Mouse (Mus musculus) neural tube, embryonic 13.5 days (tissue): ENCODE measurements around the gene Spsb3. TPM values are rescaled to one million over a fixed set of nuclear protein-coding genes. Genes with fewer than 3 reads are reported as not detected.
A peak's percentile ranks its signal among the peaks of the same experiment; 100 is the strongest.

Experiments
- ATAC-seq: fragments of 200-750 bp; cut with Nextera tagmentation; 2 replicates; pipeline ENCODE4 v1.8.0; 2017; ENCODE audit warnings: low read depth, mild to moderate bottlenecking, moderate TSS enrichment, moderate library complexity
- H3K27ac ChIP-seq: fragments of 300-500 bp; sonication (generic); replicated peaks from 2 replicates; pipeline ENCODE4 v1.5.1; 2015; ENCODE audit warnings: moderate library complexity, mild to moderate bottlenecking, inconsistent platforms
- H3K27me3 ChIP-seq: fragments of 300-500 bp; sonication (generic); 2 replicates; pipeline ENCODE4 v1.6.1; 2015; ENCODE audit warnings: mild to moderate bottlenecking, inconsistent platforms
- H3K36me3 ChIP-seq: fragments of 300-500 bp; sonication (generic); 2 replicates; pipeline ENCODE4 v1.6.1; 2015; ENCODE audit warnings: mild to moderate bottlenecking, inconsistent platforms
- H3K4me1 ChIP-seq: fragments of 300-500 bp; sonication (generic); replicated peaks from 2 replicates; pipeline ENCODE4 v1.6.1; 2015; ENCODE audit warnings: inconsistent platforms
- H3K4me2 ChIP-seq: fragments of 300-500 bp; sonication (generic); 2 replicates; pipeline ENCODE4 v1.6.1; 2015; ENCODE audit warnings: inconsistent platforms, mild to moderate bottlenecking, moderate library complexity
- H3K4me3 ChIP-seq: fragments of 300-500 bp; sonication (generic); 2 replicates; pipeline ENCODE4 v1.5.1; 2015; ENCODE audit warnings: mild to moderate bottlenecking, inconsistent platforms
- H3K9ac ChIP-seq: fragments of 300-500 bp; sonication (generic); 2 replicates; pipeline ENCODE4 v1.6.1; 2015; ENCODE audit warnings: moderate library complexity, mild to moderate bottlenecking, inconsistent platforms
- H3K9me3 ChIP-seq: fragments of 300-500 bp; sonication (generic); 2 replicates; pipeline ENCODE4 v1.6.1; 2016; ENCODE audit warnings: inconsistent platforms
- WGBS: fragments of 180-500 bp; shearing (Covaris S2); methylation state at CpG from one replicate; pipeline ENCODE4 v1.1.7; 2015; 5-methylcytosine and 5-hydroxymethylcytosine counted together
- polyA plus RNA-seq: library from polyadenylated mRNA; unstranded; fragments of >200 nt; fragmentation: Nextera tagmentation; extraction: Ambion mirVana; gene quantifications from 2 replicates; pipeline ENCODE4 v1.2.1, GENCODE M21; 2015

Gene Spsb3
- polyA plus RNA-seq, 1 experiment from 2014 or later, result 74.2 TPM

DNA sequence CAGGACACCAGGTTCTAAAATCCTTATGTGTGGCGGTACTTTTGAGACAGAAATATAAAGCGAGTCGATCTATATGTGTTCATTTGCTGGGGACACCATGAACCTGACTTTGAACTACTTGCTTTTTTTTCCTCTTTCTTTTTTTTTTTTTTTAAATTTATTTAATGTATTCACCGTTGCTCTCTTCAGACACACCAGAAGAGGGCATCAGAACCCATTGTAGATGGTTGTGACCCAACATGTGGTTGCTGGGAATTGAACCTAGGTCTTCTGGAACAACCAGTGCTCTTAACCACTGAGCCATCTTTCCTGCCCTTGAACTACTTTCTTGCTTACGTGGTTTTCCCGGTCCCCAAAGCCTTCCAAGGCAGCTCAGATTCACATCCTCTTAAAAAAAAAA, 50.8 kb downstream of the Spsb3 start:
- no peaks in the 10 kb centered on the region for H3K9me3 ChIP-seq
- peak overlapping the region; percentile 80 for H3K4me3 ChIP-seq
- H3K27me3 ChIP-seq, result no peaks in the 10 kb centered on the region
- no peak for ATAC-seq
- H3K4me1 ChIP-seq, result peaks cover 34% of the 10 kb centered on the region
- peak overlapping the region; percentile 84 for H3K27ac ChIP-seq
- WGBS, result 49% methylated on average over 6 of the region's 6 CpGs
- H3K4me2 ChIP-seq, result peak overlapping the region; percentile 93
- peaks cover 11% of the 10 kb centered on the region; the same call in 1 of the 2 replicates for H3K36me3 ChIP-seq
- peak overlapping the region; percentile 98 for H3K9ac ChIP-seq

Other genes with a start within 250 kb of the Spsb3 start
- 35.4 and 42.6 TPM in 2 replicates for gene Slc9a3r2, start 236.3 kb upstream of the Spsb3 start, polyA plus RNA-seq
- not detected in 2 replicates for gene Npw, start 228.2 kb upstream of the Spsb3 start, polyA plus RNA-seq
- 20.9 and 22.2 TPM in 2 replicates for gene Zfp598, start 217.0 kb upstream of the Spsb3 start, polyA plus RNA-seq
- 94.2 and 114 TPM in 2 replicates for gene Syngr3, start 196.7 kb upstream of the Spsb3 start, polyA plus RNA-seq
- gene Gfer, start 190.5 kb upstream of the Spsb3 start, polyA plus RNA-seq, result 34.3 and 39.6 TPM in 2 replicates
- 1.1 and 1.5 TPM in 2 replicates for gene Noxo1, start 190.4 kb upstream of the Spsb3 start, polyA plus RNA-seq
- gene Tbl3, start 179.0 kb upstream of the Spsb3 start, polyA plus RNA-seq, result 58.4 and 64.0 TPM in 2 replicates
- 0.18 TPM in 1 of 2 replicates, not detected in the other for gene Rnf151, start 168.6 kb upstream of the Spsb3 start, polyA plus RNA-seq
- gene Rps2, start 168.5 kb upstream of the Spsb3 start, polyA plus RNA-seq, result 759 and 773 TPM in 2 replicates
- 261 and 273 TPM in 2 replicates for gene Ndufb10, start 162.2 kb upstream of the Spsb3 start, polyA plus RNA-seq
- not detected in 2 replicates for gene Rpl3l, start 158.8 kb upstream of the Spsb3 start, polyA plus RNA-seq
- 26.5 and 29.4 TPM in 2 replicates for gene Msrb1, start 150.0 kb upstream of the Spsb3 start, polyA plus RNA-seq
- gene Hs3st6, start 133.7 kb upstream of the Spsb3 start, polyA plus RNA-seq, result 0.39 and 0.59 TPM in 2 replicates
- not detected in 2 replicates for gene Meiob, start 82.4 kb upstream of the Spsb3 start, polyA plus RNA-seq
- gene Hagh, start 46.5 kb upstream of the Spsb3 start, polyA plus RNA-seq, result 55.7 and 59.0 TPM in 2 replicates
- gene Fahd1, start 36.3 kb upstream of the Spsb3 start, polyA plus RNA-seq, result 21.1 and 22.3 TPM in 2 replicates
- 0.39 TPM in 1 of 2 replicates, not detected in the other for gene Igfals, start 20.6 kb upstream of the Spsb3 start, polyA plus RNA-seq
- gene Nubp2, start 294 bp upstream of the Spsb3 start, polyA plus RNA-seq, result 63.5 and 76.1 TPM in 2 replicates
- 32.7 and 36.3 TPM in 2 replicates for gene Eme2, start 8.4 kb downstream of the Spsb3 start, polyA plus RNA-seq
- 71.1 and 85.7 TPM in 2 replicates for gene Mrps34, start 8.5 kb downstream of the Spsb3 start, polyA plus RNA-seq
- gene Nme3, start 9.9 kb downstream of the Spsb3 start, polyA plus RNA-seq, result 86.0 and 89.0 TPM in 2 replicates
- gene Mapk8ip3, start 50.3 kb downstream of the Spsb3 start, polyA plus RNA-seq, result 82.2 and 85.8 TPM in 2 replicates
- 100 and 110 TPM in 2 replicates for gene Jpt2, start 74.0 kb downstream of the Spsb3 start, polyA plus RNA-seq
- gene Cramp1l, start 129.1 kb downstream of the Spsb3 start, polyA plus RNA-seq, result 7.0 and 7.3 TPM in 2 replicates
- gene Ift140, start 129.4 kb downstream of the Spsb3 start, polyA plus RNA-seq, result 17.8 and 19.2 TPM in 2 replicates
- gene Tmem204, start 196.9 kb downstream of the Spsb3 start, polyA plus RNA-seq, result 9.0 and 10.8 TPM in 2 replicates
- 45.7 and 46.7 TPM in 2 replicates for gene Telo2, start 229.3 kb downstream of the Spsb3 start, polyA plus RNA-seq
- gene Ptx4, start 234.1 kb downstream of the Spsb3 start, polyA plus RNA-seq, result not detected in 2 replicates
- gene Clcn7, start 246.7 kb downstream of the Spsb3 start, polyA plus RNA-seq, result 23.7 and 24.4 TPM in 2 replicates